Mouse (Mus musculus) brain, embryonic 14.5 days (tissue): Measurements from ENCODE around the gene Pafah1b1.

Source experiments
- CTCF ChIP-seq: fragments of 200-500 bp; IDR thresholded peaks from 2 replicates; pipeline ENCODE4 v1.5.1; 2012; ENCODE audit warnings: inconsistent platforms, mild to moderate bottlenecking, moderate library complexity, borderline replicate concordance; ENCODE audit not compliant: insufficient read depth, insufficient read length; ENCODE audit errors: extremely low read depth
- POLR2A ChIP-seq: fragments of 200-500 bp; IDR thresholded peaks from 2 replicates; pipeline ENCODE4 v1.6.1; 2012; ENCODE audit warnings: mild to moderate bottlenecking, inconsistent platforms, borderline replicate concordance; ENCODE audit not compliant: poor library complexity, insufficient read depth, insufficient read length, severe bottlenecking; ENCODE audit errors: extremely low read depth

DNA sequence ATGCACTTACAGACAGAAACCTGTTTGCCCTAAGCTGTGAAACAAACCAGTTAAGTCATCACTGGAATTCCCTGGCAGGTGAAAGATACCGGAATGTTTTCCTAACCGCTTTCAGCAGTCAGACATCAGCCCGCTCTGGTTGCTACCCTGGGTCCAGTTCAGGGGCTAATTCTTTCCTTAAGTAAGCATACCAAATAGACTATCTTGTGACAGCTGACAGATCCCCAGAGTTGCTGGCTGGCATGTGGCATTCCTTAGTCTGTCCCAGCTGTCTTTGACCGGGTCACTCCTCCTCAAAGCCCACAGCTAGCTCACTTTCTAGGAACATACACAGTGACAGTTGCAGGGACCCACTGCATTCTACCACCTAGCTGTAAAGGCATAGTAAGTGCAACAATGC is 23.6 kb upstream of the Pafah1b1 start:
- no peak for TF ChIP-seq CTCF
- TF ChIP-seq POLR2A: no peak
